Mouse (Mus musculus) limb, embryonic 12.5 days (tissue): ENCODE data around the gene Acoxl. TPM values are rescaled to one million over a fixed set of nuclear protein-coding genes. Genes with fewer than 3 reads are reported as not detected.

Experiments
- ATAC-seq: fragments of 200-750 bp; cut with Nextera tagmentation; 2 replicates; pipeline ENCODE4 v1.8.0; 2017; ENCODE audit warnings: low read depth, moderate TSS enrichment; ENCODE audit not compliant: insufficient number of reproducible peaks, insufficient read depth, low FRiP score, low TSS enrichment
- H3K27ac ChIP-seq: fragments of 300-500 bp; sonication (generic); 2 replicates; pipeline ENCODE4 v1.5.1; 2016; ENCODE audit warnings: mild to moderate bottlenecking, moderate library complexity
- H3K27me3 ChIP-seq: fragments of 300-500 bp; sonication (generic); 2 replicates; pipeline ENCODE4 v1.6.1; 2016; ENCODE audit warnings: mild to moderate bottlenecking, moderate library complexity
- H3K36me3 ChIP-seq: fragments of 300-500 bp; sonication (generic); 2 replicates; pipeline ENCODE4 v1.6.1; 2016; ENCODE audit warnings: mild to moderate bottlenecking, moderate library complexity
- H3K4me1 ChIP-seq: fragments of 300-500 bp; sonication (generic); replicated peaks from 2 replicates; pipeline ENCODE4 v1.6.1; 2016
- H3K4me2 ChIP-seq: fragments of 300-500 bp; sonication (generic); 2 replicates; pipeline ENCODE4 v1.6.1; 2016; ENCODE audit warnings: mild to moderate bottlenecking, moderate library complexity
- H3K4me3 ChIP-seq: fragments of 300-500 bp; sonication (generic); replicated peaks from 2 replicates; pipeline ENCODE4 v1.5.1; 2016; ENCODE audit warnings: mild to moderate bottlenecking
- H3K9ac ChIP-seq: fragments of 300-500 bp; sonication (generic); replicated peaks from 2 replicates; pipeline ENCODE4 v1.6.1; 2016; ENCODE audit warnings: mild to moderate bottlenecking, moderate library complexity
- H3K9me3 ChIP-seq: fragments of 300-500 bp; sonication (generic); 2 replicates; pipeline ENCODE4 v1.6.1; 2016; ENCODE audit warnings: mild to moderate bottlenecking, moderate library complexity
- WGBS: fragments of 180-500 bp; shearing (Covaris S2); methylation state at CpG from one replicate; pipeline ENCODE4 v1.1.7; 2016; 5-methylcytosine and 5-hydroxymethylcytosine counted together
- polyA plus RNA-seq: library from polyadenylated mRNA; unstranded; fragments of >200 nt; fragmentation: Nextera tagmentation; extraction: Ambion mirVana; gene quantifications from 2 replicates; pipeline ENCODE4 v1.2.1, GENCODE M21; 2016

Gene Acoxl
- polyA plus RNA-seq, 1 experiment from 2014 or later: 0.16 TPM

DNA sequence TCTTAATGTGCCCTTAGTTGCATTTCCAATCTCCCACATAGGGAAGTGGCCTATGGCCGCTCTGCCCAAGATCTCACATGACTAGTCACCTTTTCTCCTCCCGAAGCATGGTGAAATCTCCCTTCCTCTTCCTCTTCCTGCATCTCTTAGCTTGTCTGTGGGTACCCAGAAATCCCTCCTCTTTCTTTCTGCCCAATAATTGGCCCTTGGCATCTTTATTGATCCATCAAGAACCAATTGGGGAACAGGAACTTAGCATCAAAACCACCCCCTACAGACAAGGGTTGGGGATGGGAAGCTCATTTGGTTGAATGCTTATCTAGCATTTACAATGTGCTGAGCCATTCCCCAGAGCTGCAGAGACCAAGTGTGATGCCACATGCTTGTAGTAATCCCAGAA lies 226.9 kb downstream of the Acoxl start:
- ATAC-seq: no peak
- H3K9ac ChIP-seq: no peak overlapping the region
- H3K27me3 ChIP-seq: no peaks in the 10 kb centered on the region
- H3K4me2 ChIP-seq: no peak overlapping the region
- 89% methylated on average over 2 of the region's 2 CpGs for WGBS
- no peaks in the 10 kb centered on the region for H3K4me1 ChIP-seq
- no peaks in the 10 kb centered on the region for H3K36me3 ChIP-seq
- H3K27ac ChIP-seq: no peak overlapping the region
- H3K9me3 ChIP-seq: no peaks in the 10 kb centered on the region
- H3K4me3 ChIP-seq: no peak overlapping the region

DNA sequence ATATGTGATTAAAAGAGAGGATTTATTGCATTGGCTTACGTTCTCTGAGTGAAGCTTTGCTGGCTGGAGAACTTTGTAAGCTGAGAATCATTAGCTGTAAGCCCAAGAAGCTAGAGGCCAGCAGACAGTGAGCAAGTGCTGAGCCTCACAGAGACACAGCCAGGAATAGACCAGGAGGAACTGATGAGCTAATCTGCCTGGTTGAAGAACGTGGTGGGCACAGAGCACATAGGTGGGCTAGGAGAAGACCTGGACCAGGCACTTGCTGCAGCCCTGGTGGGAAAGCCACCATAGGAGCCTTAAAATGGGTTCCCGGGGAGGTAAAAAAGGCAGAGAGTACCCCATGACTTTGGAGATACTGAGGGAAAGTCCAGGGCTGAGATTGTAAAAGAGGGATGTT lies 228.5 kb downstream of the Acoxl start:
- no peak overlapping the region for H3K4me2 ChIP-seq
- H3K9ac ChIP-seq: no peak overlapping the region
- H3K27me3 ChIP-seq: no peaks in the 10 kb centered on the region
- 65% methylated on average over 3 of the region's 3 CpGs for WGBS
- ATAC-seq: no peak
- no peak overlapping the region for H3K27ac ChIP-seq
- no peaks in the 10 kb centered on the region for H3K9me3 ChIP-seq
- no peaks in the 10 kb centered on the region for H3K4me1 ChIP-seq
- H3K36me3 ChIP-seq: no peaks in the 10 kb centered on the region
- H3K4me3 ChIP-seq: no peak overlapping the region

DNA sequence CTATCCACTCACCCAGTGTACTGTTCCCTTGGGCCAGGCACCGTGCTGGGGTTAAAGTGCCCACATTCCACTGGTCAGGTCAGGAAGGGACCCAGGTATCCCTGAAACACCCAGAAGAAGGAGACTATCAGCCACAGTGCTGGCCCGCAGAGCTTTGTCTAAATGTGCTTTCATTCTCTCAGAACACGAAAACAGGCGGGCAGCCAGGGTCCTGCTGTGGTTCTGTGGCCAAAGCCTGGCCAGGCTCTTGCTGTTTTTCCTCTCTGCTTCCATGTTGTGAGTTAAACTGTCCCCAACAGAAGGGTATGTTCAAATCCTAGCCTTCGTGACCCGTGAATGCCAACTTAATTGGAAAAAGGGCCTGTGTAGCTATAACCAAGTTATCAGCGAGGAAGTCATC lies 228.9 kb downstream of the Acoxl start:
- Histone ChIP-seq H3K27me3 (no peaks in the 10 kb centered on the region), H3K9me3 (no peaks in the 10 kb centered on the region), H3K27ac (no peak overlapping the region), H3K4me2 (no peak overlapping the region), H3K9ac (no peak overlapping the region), H3K4me3 (no peak overlapping the region), H3K36me3 (no peaks in the 10 kb centered on the region), H3K4me1 (no peaks in the 10 kb centered on the region)
- no peak for ATAC-seq
- 86% methylated on average over 7 of the region's 7 CpGs for WGBS

DNA sequence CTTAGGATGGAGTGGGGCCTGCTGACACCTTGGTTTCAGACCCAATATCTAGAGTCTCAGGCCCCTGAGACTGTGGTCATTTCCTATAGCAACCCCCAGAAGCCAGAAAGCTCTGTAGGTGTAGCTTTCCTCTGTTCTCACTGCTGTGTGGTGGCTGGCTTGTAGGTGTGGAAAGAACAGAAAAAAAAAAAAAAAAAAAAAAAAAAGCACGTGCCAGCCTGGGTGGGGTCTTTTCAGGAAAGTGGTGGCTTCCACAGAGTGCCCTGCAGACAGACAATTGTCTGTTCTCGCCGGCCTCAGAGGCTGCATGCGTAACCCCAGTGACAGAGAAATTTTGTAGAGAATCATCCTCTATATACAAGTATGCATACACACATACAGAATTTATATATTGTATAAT lies 229.5 kb downstream of the Acoxl start:
- Histone ChIP-seq H3K4me3 (no peak overlapping the region), H3K9ac (no peak overlapping the region), H3K27ac (no peak overlapping the region), H3K4me2 (no peak overlapping the region), H3K36me3 (no peaks in the 10 kb centered on the region), H3K4me1 (no peaks in the 10 kb centered on the region), H3K27me3 (no peaks in the 10 kb centered on the region), H3K9me3 (no peaks in the 10 kb centered on the region)
- 78% methylated on average over 4 of the region's 4 CpGs for WGBS
- ATAC-seq: no peak

DNA sequence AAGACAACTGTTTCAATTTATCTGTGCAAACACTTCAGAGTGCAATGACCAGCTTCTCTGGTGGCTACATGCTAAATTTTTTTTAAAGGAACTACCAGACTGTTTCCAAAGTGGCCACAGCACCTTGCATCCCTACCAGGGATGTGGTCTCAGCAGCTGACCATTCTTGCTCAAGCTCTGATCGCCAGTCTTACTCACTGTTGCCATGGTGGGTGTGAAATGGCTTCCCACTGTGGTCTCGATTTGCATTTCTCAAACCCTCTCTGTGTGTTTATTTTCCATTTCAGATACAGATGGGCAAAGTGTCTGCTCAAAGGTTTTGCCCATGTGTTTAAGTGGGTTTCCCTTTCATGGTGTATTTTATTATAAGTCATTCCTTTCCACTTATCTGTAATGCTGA lies 230.3 kb downstream of the Acoxl start:
- Histone ChIP-seq H3K4me2 (no peak overlapping the region), H3K9me3 (no peaks in the 10 kb centered on the region), H3K9ac (no peak overlapping the region), H3K27ac (no peak overlapping the region), H3K36me3 (no peaks in the 10 kb centered on the region), H3K4me1 (no peaks in the 10 kb centered on the region), H3K27me3 (no peaks in the 10 kb centered on the region), H3K4me3 (no peak overlapping the region)
- ATAC-seq: no peak
- WGBS: 68% methylated on average over 2 of the region's 2 CpGs

DNA sequence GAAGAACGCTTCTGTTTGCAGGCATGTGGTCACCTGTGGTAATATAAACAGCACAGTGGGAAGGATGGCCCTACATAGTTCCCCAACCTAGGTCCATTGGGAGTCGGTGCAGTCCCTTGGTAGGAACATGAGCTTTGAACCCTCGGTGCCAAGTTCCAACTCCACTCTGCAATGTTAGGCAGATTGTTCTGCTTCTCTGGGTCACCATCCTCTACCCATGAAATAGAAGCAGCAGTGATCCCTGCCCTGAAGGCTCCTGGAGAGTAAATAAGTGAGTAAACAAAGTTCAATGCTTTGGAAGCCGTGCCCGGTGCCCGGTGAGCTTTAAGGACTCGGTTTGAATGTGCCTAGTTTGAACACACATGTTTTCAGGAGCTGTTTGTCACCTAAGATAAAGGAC lies 233.1 kb downstream of the Acoxl start:
- H3K27ac ChIP-seq: no peak overlapping the region
- ATAC-seq: no peak
- H3K27me3 ChIP-seq: no peaks in the 10 kb centered on the region
- no peaks in the 10 kb centered on the region for H3K36me3 ChIP-seq
- no peaks in the 10 kb centered on the region for H3K9me3 ChIP-seq
- H3K4me3 ChIP-seq: no peak overlapping the region
- WGBS: 77% methylated on average over 7 of the region's 7 CpGs
- no peak overlapping the region for H3K9ac ChIP-seq
- no peak overlapping the region for H3K4me2 ChIP-seq
- H3K4me1 ChIP-seq: no peaks in the 10 kb centered on the region

DNA sequence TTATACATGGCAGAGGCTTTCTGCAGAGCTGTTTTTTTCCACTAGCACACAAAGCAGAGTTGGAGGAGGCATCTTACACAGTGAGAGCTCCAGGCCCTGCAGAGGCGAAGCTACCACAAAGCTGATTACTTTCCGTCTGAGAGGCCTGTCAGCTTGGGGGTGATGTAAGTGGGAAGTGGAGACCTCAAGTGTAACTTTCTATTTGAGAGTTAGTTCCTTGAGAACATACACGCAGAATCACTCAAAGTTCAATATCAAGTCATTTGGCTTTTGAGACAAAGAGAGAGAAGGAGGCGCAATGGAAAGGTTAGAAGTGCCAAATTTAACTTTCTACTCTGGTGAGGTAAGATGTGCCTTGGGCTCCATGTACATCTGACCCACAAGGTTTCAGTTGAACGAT lies 234.3 kb downstream of the Acoxl start:
- no peaks in the 10 kb centered on the region for H3K27me3 ChIP-seq
- no peak overlapping the region for H3K4me2 ChIP-seq
- no peaks in the 10 kb centered on the region for H3K36me3 ChIP-seq
- 79% methylated on average over 5 of the region's 5 CpGs for WGBS
- ATAC-seq: no peak
- H3K9me3 ChIP-seq: no peaks in the 10 kb centered on the region
- H3K9ac ChIP-seq: no peak overlapping the region
- no peak overlapping the region for H3K4me3 ChIP-seq
- no peak overlapping the region for H3K27ac ChIP-seq
- no peaks in the 10 kb centered on the region for H3K4me1 ChIP-seq

DNA sequence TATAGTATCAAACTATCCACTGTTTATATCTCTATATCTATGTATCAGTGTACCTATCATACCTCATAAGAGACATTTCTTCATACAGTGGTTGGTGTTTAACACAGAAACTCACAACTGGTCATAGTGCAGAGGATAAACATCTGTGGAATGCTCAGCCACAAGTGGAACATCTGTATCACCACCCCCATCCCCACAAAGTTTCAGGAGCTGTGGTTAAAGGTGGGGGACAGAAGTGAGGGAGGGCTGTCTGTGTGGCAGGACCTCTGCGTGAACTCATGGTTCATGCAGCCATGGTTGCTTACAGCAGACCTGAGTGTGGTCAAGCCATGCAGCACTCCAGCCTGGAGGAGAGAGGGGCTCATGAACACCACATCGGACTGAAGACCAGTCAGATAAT lies 234.9 kb downstream of the Acoxl start:
- Histone ChIP-seq H3K9ac (no peak overlapping the region), H3K4me2 (no peak overlapping the region), H3K4me3 (no peak overlapping the region)

DNA sequence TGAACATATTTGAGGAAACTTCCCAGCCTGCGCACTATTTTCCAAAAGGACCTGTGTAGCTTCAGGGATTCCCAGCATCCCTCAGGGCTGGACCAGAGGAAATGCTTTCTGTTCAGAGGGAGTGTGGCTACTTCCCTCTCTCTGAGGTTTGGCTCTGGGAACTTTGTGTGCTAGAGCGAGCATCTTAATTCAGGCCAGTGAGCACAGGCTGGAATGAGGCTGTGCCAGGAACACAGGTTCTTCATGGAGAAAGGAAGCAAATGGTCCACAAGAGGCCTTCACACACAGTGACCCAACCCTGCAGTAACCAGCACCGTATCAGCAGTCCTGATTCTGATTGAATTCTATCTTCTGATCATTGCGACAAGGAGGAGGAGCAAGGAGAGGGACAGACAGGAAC lies 238.3 kb downstream of the Acoxl start:
- no peak overlapping the region for H3K27ac ChIP-seq
- WGBS: 75% methylated on average over 4 of the region's 4 CpGs
- 0 out of 2 replicates have a peak, but pooled peaks cover 2% of the 10 kb centered on the region for H3K27me3 ChIP-seq
- ATAC-seq: no peak
- no peak overlapping the region for H3K4me3 ChIP-seq
- H3K4me1 ChIP-seq: peaks cover 11% of the 10 kb centered on the region
- H3K9ac ChIP-seq: no peak overlapping the region
- H3K36me3 ChIP-seq: no peaks in the 10 kb centered on the region
- no peaks in the 10 kb centered on the region for H3K9me3 ChIP-seq
- H3K4me2 ChIP-seq: no peak overlapping the region

More for the DNA sequence above, 234.9 kb downstream of the Acoxl start:
- Histone ChIP-seq H3K9me3 (no peaks in the 10 kb centered on the region), H3K36me3 (no peaks in the 10 kb centered on the region), H3K27ac (no peak overlapping the region), H3K4me1 (peaks cover 2% of the 10 kb centered on the region), H3K27me3 (no peaks in the 10 kb centered on the region)
- ATAC-seq: no peak
- 83% methylated on average over 2 of the region's 2 CpGs for WGBS

DNA sequence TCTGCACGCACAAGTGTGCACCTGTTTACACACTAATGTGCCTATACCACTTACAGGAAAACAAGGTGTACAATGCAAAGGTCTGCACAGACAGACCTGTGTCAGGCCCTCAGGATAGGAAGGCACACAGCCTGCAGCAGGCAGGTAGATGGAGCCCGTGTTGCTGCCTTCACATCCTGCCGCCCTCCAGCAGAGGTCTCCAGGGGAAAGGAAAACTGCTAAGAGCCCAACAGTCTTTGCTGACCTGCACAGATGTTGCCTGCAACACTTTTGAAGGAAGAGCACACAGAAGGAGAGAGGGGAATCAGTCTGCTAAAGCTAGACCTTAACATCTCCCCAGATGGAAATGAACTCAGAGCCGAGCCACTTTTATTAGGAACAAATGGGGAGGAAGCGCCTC lies 240.2 kb downstream of the Acoxl start:
- no peak for ATAC-seq
- H3K27ac ChIP-seq: no peak overlapping the region
- H3K4me1 ChIP-seq: peaks cover 11% of the 10 kb centered on the region
- H3K27me3 ChIP-seq: 0 out of 2 replicates have a peak, but pooled peaks cover 2% of the 10 kb centered on the region
- no peak overlapping the region for H3K4me2 ChIP-seq
- no peaks in the 10 kb centered on the region for H3K36me3 ChIP-seq
- no peak overlapping the region for H3K9ac ChIP-seq
- WGBS: 39% methylated on average over 5 of the region's 5 CpGs
- no peak overlapping the region for H3K4me3 ChIP-seq
- H3K9me3 ChIP-seq: no peaks in the 10 kb centered on the region

DNA sequence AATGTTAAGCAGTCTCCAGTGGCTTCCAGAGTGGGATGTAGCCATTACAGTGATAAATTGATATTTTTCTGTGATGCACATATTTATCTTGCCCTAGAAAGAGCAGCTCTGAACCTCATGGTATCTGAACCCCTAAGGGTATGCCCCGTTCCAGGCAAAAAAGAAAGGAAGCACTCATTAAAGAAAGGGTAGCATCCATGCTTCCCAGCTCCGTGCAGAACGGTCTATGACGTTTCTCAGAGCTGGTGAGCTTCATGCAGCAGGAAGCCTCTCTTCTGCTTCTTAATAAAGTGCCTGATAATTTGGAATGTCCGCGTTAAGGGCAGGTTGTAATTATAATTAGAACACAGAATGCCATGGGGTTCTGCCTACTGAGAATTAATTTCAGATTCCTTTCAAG lies 240.6 kb downstream of the Acoxl start:
- H3K9ac ChIP-seq: no peak overlapping the region
- 0 out of 2 replicates have a peak, but pooled peaks cover 2% of the 10 kb centered on the region for H3K27me3 ChIP-seq
- H3K4me1 ChIP-seq: peaks cover 11% of the 10 kb centered on the region
- no peak overlapping the region for H3K4me2 ChIP-seq
- no peak for ATAC-seq
- no peak overlapping the region for H3K4me3 ChIP-seq
- H3K36me3 ChIP-seq: no peaks in the 10 kb centered on the region
- H3K27ac ChIP-seq: no peak overlapping the region
- WGBS: 50% methylated on average over 6 of the region's 6 CpGs
- no peaks in the 10 kb centered on the region for H3K9me3 ChIP-seq

DNA sequence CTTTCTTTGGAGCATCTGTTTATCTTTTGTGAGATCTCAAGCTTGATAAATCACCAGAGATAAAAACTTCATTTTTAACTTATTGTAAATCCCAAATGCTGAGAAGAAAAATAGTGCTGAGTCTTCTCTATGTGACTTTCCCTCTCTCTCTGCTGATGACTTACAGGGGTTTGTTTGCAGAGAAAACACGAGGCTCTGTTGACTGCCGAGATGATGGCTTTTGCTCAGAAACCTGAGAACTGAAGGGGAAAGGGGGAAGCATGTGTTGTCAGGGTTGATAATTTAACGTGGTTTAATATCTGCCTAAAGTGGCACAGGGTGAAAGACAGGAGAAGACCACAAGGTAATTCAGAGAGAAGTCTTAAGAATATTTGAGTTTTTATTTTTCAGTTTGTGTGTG lies 245.2 kb downstream of the Acoxl start:
- no peak for ATAC-seq
- no peak overlapping the region for H3K27ac ChIP-seq
- no peaks in the 10 kb centered on the region for H3K9me3 ChIP-seq
- H3K36me3 ChIP-seq: no peaks in the 10 kb centered on the region
- H3K4me1 ChIP-seq: peaks cover 16% of the 10 kb centered on the region
- H3K9ac ChIP-seq: no peak overlapping the region
- H3K27me3 ChIP-seq: 0 out of 2 replicates have a peak, but pooled peaks cover under 1% of the 10 kb centered on the region
- no peak overlapping the region for H3K4me2 ChIP-seq
- H3K4me3 ChIP-seq: no peak overlapping the region
- 27% methylated on average over 3 of the region's 3 CpGs for WGBS
